Mouse (Mus musculus) granulocyte monocyte progenitor cell, adult 5-6 weeks (primary cell): Measurements from ENCODE around the gene Slc22a6. TPM values are rescaled to one million over a fixed set of nuclear protein-coding genes. Genes with fewer than 3 reads are reported as not detected.

Source experiments
- ATAC-seq: replicated peaks from 2 replicates; pipeline ENCODE4 v1.8.0; 2016; ENCODE audit warnings: mild to moderate bottlenecking, moderate TSS enrichment, inconsistent platforms; ENCODE audit not compliant: poor library complexity, severe bottlenecking
- total RNA-seq, 2 experiments: library from RNA; stranded (forward) in 1 of 2; stranded (reverse) in 1 of 2; fragments of 200-712, 200-1000 nt in 1 of 2; fragments of >200 nt in 1 of 2; fragmentation: Nextera tagmentation in 1 of 2; gene quantifications; 2 replicates each; pipeline ENCODE4 v1.2.3; 2014 to 2017

The Slc22a6 gene
- total RNA-seq, 2 experiments from 2014 or later: not detected

GRCm38 (mm10) chr19:8673336-8674063 lies 55.7 kb downstream of the Slc22a6 start:
- peak; percentile 63 for ATAC-seq

Other genes starting within 250 kb of the Slc22a6 start
- not detected in 2 replicates for gene Slc22a30, start 212.9 kb upstream of the Slc22a6 start, total RNA-seq (2014; fragmentation: Nextera tagmentation)
- gene Slc22a30, start 212.9 kb upstream of the Slc22a6 start, total RNA-seq (2017): not detected in 2 replicates
- not detected in 2 replicates for gene Slc22a8, start 26.8 kb upstream of the Slc22a6 start, total RNA-seq (2014; fragmentation: Nextera tagmentation)
- not detected in 2 replicates for gene Slc22a8, start 26.8 kb upstream of the Slc22a6 start, total RNA-seq (2017)
- 0.04 TPM in 1 of 2 replicates, not detected in the other for gene Chrm1, start 45.8 kb downstream of the Slc22a6 start, total RNA-seq (2014; fragmentation: Nextera tagmentation)
- not detected in 2 replicates for gene Chrm1, start 45.8 kb downstream of the Slc22a6 start, total RNA-seq (2017)
- 60.1 and 70.1 TPM in 2 replicates for gene Slc3a2, start 105.3 kb downstream of the Slc22a6 start, total RNA-seq (2014; fragmentation: Nextera tagmentation)
- 78.5 and 87.2 TPM in 2 replicates for gene Slc3a2, start 105.3 kb downstream of the Slc22a6 start, total RNA-seq (2017)
- gene Wdr74, start 117.8 kb downstream of the Slc22a6 start, total RNA-seq (2014; fragmentation: Nextera tagmentation): 122 and 136 TPM in 2 replicates
- gene Wdr74, start 117.8 kb downstream of the Slc22a6 start, total RNA-seq (2017): 96.6 and 196 TPM in 2 replicates
- gene 1700092M07Rik, start 122.7 kb downstream of the Slc22a6 start, total RNA-seq (2014; fragmentation: Nextera tagmentation): not detected in 2 replicates
- 2.5 TPM in 2 replicates for gene 1700092M07Rik, start 122.7 kb downstream of the Slc22a6 start, total RNA-seq (2017)
- gene Stx5a, start 123.4 kb downstream of the Slc22a6 start, total RNA-seq (2014; fragmentation: Nextera tagmentation): 63.4 and 64.7 TPM in 2 replicates
- gene Stx5a, start 123.4 kb downstream of the Slc22a6 start, total RNA-seq (2017): 43.0 and 62.0 TPM in 2 replicates
- 268 and 347 TPM in 2 replicates for gene Nxf1, start 139.0 kb downstream of the Slc22a6 start, total RNA-seq (2014; fragmentation: Nextera tagmentation)
- gene Nxf1, start 139.0 kb downstream of the Slc22a6 start, total RNA-seq (2017): 89.4 and 113 TPM in 2 replicates
- 61.2 and 62.7 TPM in 2 replicates for gene Tmem223, start 153.0 kb downstream of the Slc22a6 start, total RNA-seq (2014; fragmentation: Nextera tagmentation)
- 35.7 and 40.6 TPM in 2 replicates for gene Tmem223, start 153.0 kb downstream of the Slc22a6 start, total RNA-seq (2017)
- gene Tmem179b, start 156.4 kb downstream of the Slc22a6 start, total RNA-seq (2014; fragmentation: Nextera tagmentation): 141 and 147 TPM in 2 replicates
- 69.5 and 81.3 TPM in 2 replicates for gene Tmem179b, start 156.4 kb downstream of the Slc22a6 start, total RNA-seq (2017)
- gene Taf6l, start 168.4 kb downstream of the Slc22a6 start, total RNA-seq (2014; fragmentation: Nextera tagmentation): 19.1 and 20.5 TPM in 2 replicates
- 10.0 and 15.6 TPM in 2 replicates for gene Taf6l, start 168.4 kb downstream of the Slc22a6 start, total RNA-seq (2017)
- 112 and 148 TPM in 2 replicates for gene Polr2g, start 180.5 kb downstream of the Slc22a6 start, total RNA-seq (2014; fragmentation: Nextera tagmentation)
- gene Polr2g, start 180.5 kb downstream of the Slc22a6 start, total RNA-seq (2017): 51.7 and 69.8 TPM in 2 replicates
- gene Zbtb3, start 184.5 kb downstream of the Slc22a6 start, total RNA-seq (2014; fragmentation: Nextera tagmentation): 3.1 TPM in 2 replicates
- gene Zbtb3, start 184.5 kb downstream of the Slc22a6 start, total RNA-seq (2017): 2.7 and 3.0 TPM in 2 replicates
- gene Ttc9c, start 201.3 kb downstream of the Slc22a6 start, total RNA-seq (2014; fragmentation: Nextera tagmentation): 41.3 and 42.1 TPM in 2 replicates
- 62.8 and 65.0 TPM in 2 replicates for gene Ttc9c, start 201.3 kb downstream of the Slc22a6 start, total RNA-seq (2017)
- gene Hnrnpul2, start 202.0 kb downstream of the Slc22a6 start, total RNA-seq (2014; fragmentation: Nextera tagmentation): 71.4 and 85.1 TPM in 2 replicates
- 82.8 and 88.5 TPM in 2 replicates for gene Hnrnpul2, start 202.0 kb downstream of the Slc22a6 start, total RNA-seq (2017)
- gene AC129217.1, start 211.7 kb downstream of the Slc22a6 start, total RNA-seq (2014; fragmentation: Nextera tagmentation): not detected in 2 replicates
- 34.1 TPM in 1 of 2 replicates, not detected in the other for gene AC129217.1, start 211.7 kb downstream of the Slc22a6 start, total RNA-seq (2017)
- 61.8 and 89.4 TPM in 2 replicates for gene Bscl2, start 219.4 kb downstream of the Slc22a6 start, total RNA-seq (2014; fragmentation: Nextera tagmentation)
- gene Bscl2, start 219.4 kb downstream of the Slc22a6 start, total RNA-seq (2017): 33.9 and 34.6 TPM in 2 replicates
- gene Gng3, start 221.2 kb downstream of the Slc22a6 start, total RNA-seq (2014; fragmentation: Nextera tagmentation): not detected in 2 replicates
- 0.26 TPM in 1 of 2 replicates, not detected in the other for gene Gng3, start 221.2 kb downstream of the Slc22a6 start, total RNA-seq (2017)
- gene Lrrn4cl, start 232.7 kb downstream of the Slc22a6 start, total RNA-seq (2014; fragmentation: Nextera tagmentation): 0.11 TPM in 1 of 2 replicates, not detected in the other
- not detected in 2 replicates for gene Lrrn4cl, start 232.7 kb downstream of the Slc22a6 start, total RNA-seq (2017)